Mouse (Mus musculus): ENCODE measurements around the gene Cyp2s1. TPM values are rescaled to one million over a fixed set of nuclear protein-coding genes. Genes with fewer than 3 reads are reported as not detected.

The Cyp2s1 gene
- polyA plus RNA-seq (2014; fragmentation: Nextera tagmentation; extraction: Ambion mirVana), result 0.95 and 1.1 TPM in 2 replicates

GRCm38 (mm10) chr7:25816241-25816919 lies at the start of gene Cyp2s1:
TSS of gene Cyp2s1 (minus strand) at chr7:25816913.
- H3K36me3 ChIP-seq (ENCODE audit: control insufficient read depth, insufficient read depth, low read length), result no peaks in the 10 kb centered on the region
- no peaks in the 10 kb centered on the region for H3K9me3 ChIP-seq (replicated peaks; ENCODE audit: control insufficient read depth, low read length)
- no peak for DNase-seq (ENCODE audit: low spot score)
- H3K4me3 ChIP-seq (ENCODE audit: low read depth, low read length), result peak within 1 kb of the TSS; percentile 38
- no peaks in the 10 kb centered on the region for H3K4me1 ChIP-seq (ENCODE audit: control insufficient read depth, insufficient read depth, low read length)
- 0 out of 2 replicates have a peak, but pooled peaks cover 2% of the 10 kb centered on the region for H3K27me3 ChIP-seq (replicated peaks; ENCODE audit: control insufficient read depth, insufficient read depth, low read length)
- peak within 1 kb of the TSS; percentile 74 for H3K4me2 ChIP-seq (ENCODE audit: low read length)
- WGBS, result 1% methylated on average over 40 of the region's 40 CpGs
- 0 out of 2 replicates have a peak, but pooled peaks have one; percentile 34 for ATAC-seq
- H3K27ac ChIP-seq (ENCODE audit: low read depth, low read length), result no peak within 1 kb of the TSS
- H3K9ac ChIP-seq (ENCODE audit: low read length), result peak within 1 kb of the TSS; percentile 61

GRCm38 (mm10) chr7:25864861-25865260 lies 48.1 kb upstream of the Cyp2s1 start:
- Histone ChIP-seq H3K4me3 (ENCODE audit: low read depth, low read length) (no peak overlapping the region), H3K4me2 (ENCODE audit: low read length) (no peak overlapping the region), H3K9ac (ENCODE audit: low read length) (no peak overlapping the region), H3K27ac (ENCODE audit: low read depth, low read length) (no peak overlapping the region), H3K9me3 (replicated peaks; ENCODE audit: control insufficient read depth, low read length) (no peaks in the 10 kb centered on the region), H3K36me3 (ENCODE audit: control insufficient read depth, insufficient read depth, low read length) (no peaks in the 10 kb centered on the region), H3K4me1 (ENCODE audit: control insufficient read depth, insufficient read depth, low read length) (no peaks in the 10 kb centered on the region), H3K27me3 (replicated peaks; ENCODE audit: control insufficient read depth, insufficient read depth, low read length) (no peaks in the 10 kb centered on the region)
- 36% methylated on average over 5 of the region's 5 CpGs for WGBS
- no peak for ATAC-seq
- DNase-seq (ENCODE audit: low spot score), result no peak

DNA sequence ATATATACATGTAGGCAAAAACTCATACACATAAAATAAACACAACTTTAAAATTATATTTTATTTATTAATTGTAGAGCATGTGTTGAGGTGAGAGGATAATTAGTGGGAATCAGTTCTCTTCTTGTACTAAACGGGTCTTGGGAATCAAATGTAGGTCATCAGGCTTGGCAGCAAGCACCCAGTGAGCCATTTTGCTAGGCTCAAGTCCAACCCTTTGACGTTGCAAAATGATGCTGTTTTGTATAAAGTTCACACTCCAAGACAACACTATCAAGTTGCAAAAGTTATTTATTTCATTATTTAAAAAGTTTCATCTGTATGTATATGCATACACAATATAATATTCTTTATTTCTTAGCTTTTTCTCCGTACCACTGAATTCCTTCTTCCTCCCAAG lies 47.0 kb upstream of the Cyp2s1 start:
- Histone ChIP-seq H3K4me1 (ENCODE audit: control insufficient read depth, insufficient read depth, low read length) (no peaks in the 10 kb centered on the region), H3K9me3 (replicated peaks; ENCODE audit: control insufficient read depth, low read length) (no peaks in the 10 kb centered on the region), H3K9ac (ENCODE audit: low read length) (no peak overlapping the region), H3K4me3 (ENCODE audit: low read depth, low read length) (no peak overlapping the region), H3K27me3 (replicated peaks; ENCODE audit: control insufficient read depth, insufficient read depth, low read length) (no peaks in the 10 kb centered on the region), H3K4me2 (ENCODE audit: low read length) (no peak overlapping the region), H3K27ac (ENCODE audit: low read depth, low read length) (no peak overlapping the region), H3K36me3 (ENCODE audit: control insufficient read depth, insufficient read depth, low read length) (no peaks in the 10 kb centered on the region)
- DNase-seq (ENCODE audit: low spot score) (no peak), ATAC-seq (no peak)
- 86% methylated on average over 3 of the region's 3 CpGs for WGBS

DNA sequence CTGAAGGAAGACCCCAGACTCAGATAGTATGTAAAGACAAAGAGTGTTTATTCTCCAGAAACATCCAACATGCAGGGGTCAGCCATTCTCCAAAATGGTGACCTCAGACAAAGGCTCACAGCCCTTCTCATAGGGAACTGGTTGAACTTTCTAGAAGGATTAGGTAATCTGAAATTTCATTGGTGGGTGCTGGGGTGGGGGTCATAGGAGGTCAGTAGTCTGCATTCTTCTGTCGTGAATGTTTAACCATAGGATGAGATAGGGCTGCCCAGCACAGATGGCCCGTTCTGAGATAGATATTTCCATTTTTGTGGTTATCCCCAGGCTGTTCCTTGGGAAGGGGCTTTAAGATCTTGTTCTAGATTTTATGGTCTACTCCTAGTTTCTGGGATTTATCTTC lies 45.7 kb upstream of the Cyp2s1 start:
- Histone ChIP-seq H3K27me3 (replicated peaks; ENCODE audit: control insufficient read depth, insufficient read depth, low read length) (no peaks in the 10 kb centered on the region), H3K4me2 (ENCODE audit: low read length) (no peak overlapping the region), H3K4me1 (ENCODE audit: control insufficient read depth, insufficient read depth, low read length) (no peaks in the 10 kb centered on the region), H3K9me3 (replicated peaks; ENCODE audit: control insufficient read depth, low read length) (no peaks in the 10 kb centered on the region), H3K9ac (ENCODE audit: low read length) (no peak overlapping the region), H3K27ac (ENCODE audit: low read depth, low read length) (no peak overlapping the region), H3K4me3 (ENCODE audit: low read depth, low read length) (no peak overlapping the region), H3K36me3 (ENCODE audit: control insufficient read depth, insufficient read depth, low read length) (no peaks in the 10 kb centered on the region)
- ATAC-seq, result no peak
- 98% methylated on average over 2 of the region's 2 CpGs for WGBS
- no peak for DNase-seq (ENCODE audit: low spot score)

DNA sequence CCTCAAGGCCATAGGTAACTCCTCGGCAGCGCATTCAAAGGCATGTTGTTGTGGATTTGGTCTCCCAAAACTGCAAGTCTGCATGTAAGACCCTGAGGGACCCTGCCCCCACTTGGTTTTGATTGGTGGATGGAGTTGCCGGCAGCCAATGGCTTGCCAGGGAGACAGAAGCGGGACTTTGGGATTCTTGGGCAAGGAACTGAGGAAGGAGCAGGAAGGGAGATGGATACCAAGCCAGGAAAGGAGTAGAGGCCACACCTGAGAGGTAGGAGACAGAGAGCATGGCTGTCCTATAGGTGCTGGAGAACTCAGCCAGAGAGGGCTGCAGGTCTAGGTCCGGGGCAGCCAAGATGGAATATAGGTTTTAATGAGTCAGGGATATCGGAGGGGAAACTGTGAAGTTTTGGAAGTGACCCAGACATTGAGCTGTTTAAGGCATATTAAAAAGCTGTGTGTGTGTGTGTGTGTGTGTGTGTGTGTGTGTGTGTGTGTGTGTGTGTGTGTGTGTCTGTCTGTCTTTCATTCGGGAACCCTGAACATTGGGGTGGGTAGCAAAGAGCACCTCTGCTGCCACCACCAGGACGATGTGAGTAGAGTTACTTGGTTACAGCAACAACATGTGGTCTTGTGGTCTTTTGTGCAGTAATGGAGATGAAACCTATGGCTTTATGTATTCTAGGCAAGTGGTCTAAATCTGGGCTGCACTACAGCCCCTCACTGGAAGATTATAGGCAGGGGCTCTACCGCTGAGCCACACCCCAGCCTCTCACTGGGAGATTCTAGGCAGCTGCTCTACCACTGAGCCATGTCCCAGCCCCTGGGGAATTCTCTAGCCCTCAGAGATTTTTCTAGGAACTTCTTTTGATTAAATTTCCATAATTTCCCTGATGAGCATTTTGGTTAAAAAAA lies 43.5 kb upstream of the Cyp2s1 start:
- no peak overlapping the region for H3K9ac ChIP-seq (ENCODE audit: low read length)
- peak; percentile 36 for DNase-seq (ENCODE audit: low spot score)
- peak; percentile 52; the same call in 1 of the 2 replicates for ATAC-seq
- H3K4me2 ChIP-seq (ENCODE audit: low read length), result peak overlapping the region; percentile 35
- H3K9me3 ChIP-seq (replicated peaks; ENCODE audit: control insufficient read depth, low read length), result no peaks in the 10 kb centered on the region
- peak overlapping the region; percentile 1; the same call in 1 of the 2 replicates for H3K4me3 ChIP-seq (ENCODE audit: low read depth, low read length)
- no peak overlapping the region for H3K27ac ChIP-seq (ENCODE audit: low read depth, low read length)
- H3K36me3 ChIP-seq (ENCODE audit: control insufficient read depth, insufficient read depth, low read length), result no peaks in the 10 kb centered on the region
- WGBS, result 20% methylated on average over 9 of the region's 9 CpGs
- no peaks in the 10 kb centered on the region for H3K4me1 ChIP-seq (ENCODE audit: control insufficient read depth, insufficient read depth, low read length)
- H3K27me3 ChIP-seq (replicated peaks; ENCODE audit: control insufficient read depth, insufficient read depth, low read length), result no peaks in the 10 kb centered on the region

DNA sequence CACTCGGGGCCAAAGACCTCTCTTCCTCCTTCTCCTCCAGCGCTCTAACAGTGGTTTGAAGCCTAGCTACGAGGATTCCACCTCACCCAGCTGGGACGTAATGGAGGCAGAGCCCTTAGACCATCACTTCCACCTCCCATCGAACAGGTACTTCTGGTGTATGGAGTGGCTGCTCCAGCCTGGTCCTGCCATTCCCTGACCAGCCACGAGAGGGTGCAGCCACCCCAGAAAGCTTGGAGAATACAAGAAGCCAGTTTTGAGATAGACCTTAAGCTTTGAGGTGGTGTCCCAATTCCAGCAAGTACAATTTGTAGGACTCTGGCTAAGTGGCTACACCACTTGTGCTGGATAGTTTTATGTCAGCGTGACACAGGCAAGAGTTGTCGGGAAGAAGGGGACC lies 38.4 kb upstream of the Cyp2s1 start:
- ATAC-seq, result no peak
- no peaks in the 10 kb centered on the region for H3K4me1 ChIP-seq (ENCODE audit: control insufficient read depth, insufficient read depth, low read length)

GRCm38 (mm10) chr7:25848444-25848812 lies 31.7 kb upstream of the Cyp2s1 start:
- Histone ChIP-seq H3K9me3 (replicated peaks; ENCODE audit: control insufficient read depth, low read length) (no peaks in the 10 kb centered on the region), H3K4me3 (ENCODE audit: low read depth, low read length) (peak overlapping the region; percentile 35), H3K4me1 (ENCODE audit: control insufficient read depth, insufficient read depth, low read length) (no peaks in the 10 kb centered on the region), H3K9ac (ENCODE audit: low read length) (peak overlapping the region; percentile 55), H3K36me3 (ENCODE audit: control insufficient read depth, insufficient read depth, low read length) (no peaks in the 10 kb centered on the region), H3K27me3 (replicated peaks; ENCODE audit: control insufficient read depth, insufficient read depth, low read length) (no peaks in the 10 kb centered on the region), H3K4me2 (ENCODE audit: low read length) (peak overlapping the region; percentile 49), H3K27ac (ENCODE audit: low read depth, low read length) (no peak overlapping the region)
- ATAC-seq (peak; percentile 48), DNase-seq (ENCODE audit: low spot score) (peak; percentile 22)
- WGBS, result 29% methylated on average over 11 of the region's 11 CpGs

More for the DNA sequence above, 38.4 kb upstream of the Cyp2s1 start:
- Histone ChIP-seq H3K36me3 (ENCODE audit: control insufficient read depth, insufficient read depth, low read length) (no peaks in the 10 kb centered on the region), H3K27me3 (replicated peaks; ENCODE audit: control insufficient read depth, insufficient read depth, low read length) (no peaks in the 10 kb centered on the region), H3K4me3 (ENCODE audit: low read depth, low read length) (no peak overlapping the region), H3K9me3 (replicated peaks; ENCODE audit: control insufficient read depth, low read length) (no peaks in the 10 kb centered on the region), H3K9ac (ENCODE audit: low read length) (no peak overlapping the region), H3K27ac (ENCODE audit: low read depth, low read length) (no peak overlapping the region), H3K4me2 (ENCODE audit: low read length) (no peak overlapping the region)
- DNase-seq (ENCODE audit: low spot score), result peak; percentile 32
- WGBS, result 42% methylated on average over 8 of the region's 8 CpGs

DNA sequence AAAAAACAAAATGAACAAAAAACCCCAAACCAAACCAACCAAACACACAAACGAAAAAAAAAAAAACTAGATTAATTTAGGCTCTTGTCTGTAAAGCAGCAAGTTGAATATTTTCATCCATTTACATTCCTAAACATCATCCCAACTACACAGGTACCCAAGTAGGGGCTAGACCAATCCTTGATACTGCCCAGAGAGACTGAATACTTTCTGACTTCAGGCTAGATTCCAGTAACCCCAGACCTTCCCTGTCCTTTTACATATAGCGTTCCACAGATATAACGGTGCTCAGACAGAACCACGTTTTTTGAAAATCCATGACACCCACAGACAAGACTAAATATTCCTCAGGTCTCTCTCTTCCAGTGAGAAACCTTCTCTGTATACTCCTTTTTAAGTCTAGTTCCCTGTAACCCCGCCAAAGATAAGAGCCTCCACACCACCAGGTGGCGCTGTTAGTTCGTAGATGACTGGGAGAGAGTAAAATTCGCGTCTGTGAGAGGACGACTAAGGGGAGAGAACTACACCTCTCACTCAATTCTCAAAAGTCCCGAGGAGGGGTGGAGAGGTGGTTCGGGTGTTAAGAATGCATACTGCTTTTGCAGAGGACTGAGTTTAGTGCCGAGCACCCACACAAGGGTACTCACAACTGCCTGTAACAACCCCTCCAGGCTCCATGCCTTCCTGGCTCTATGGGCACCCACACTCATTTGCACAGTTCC lies 31.2 kb upstream of the Cyp2s1 start:
- H3K4me1 ChIP-seq (ENCODE audit: control insufficient read depth, insufficient read depth, low read length), result no peaks in the 10 kb centered on the region
- no peaks in the 10 kb centered on the region for H3K27me3 ChIP-seq (replicated peaks; ENCODE audit: control insufficient read depth, insufficient read depth, low read length)
- 9% methylated on average over 13 of the region's 13 CpGs for WGBS
- DNase-seq (ENCODE audit: low spot score) (peak; percentile 92), ATAC-seq (peak; percentile 85)
- no peaks in the 10 kb centered on the region for H3K9me3 ChIP-seq (replicated peaks; ENCODE audit: control insufficient read depth, low read length)
- H3K4me2 ChIP-seq (ENCODE audit: low read length), result peak overlapping the region; percentile 49
- H3K27ac ChIP-seq (ENCODE audit: low read depth, low read length), result no peak overlapping the region
- H3K36me3 ChIP-seq (ENCODE audit: control insufficient read depth, insufficient read depth, low read length), result no peaks in the 10 kb centered on the region
- peak overlapping the region; percentile 55 for H3K9ac ChIP-seq (ENCODE audit: low read length)
- H3K4me3 ChIP-seq (ENCODE audit: low read depth, low read length), result peak overlapping the region; percentile 35

All from forebrain, embryonic 14.5 days (tissue).